Mouse (Mus musculus) brain, embryonic 18.5 days (tissue): ENCODE measurements around the gene Nfatc2.

Experiments used
- DNase-seq: peaks from one replicate; pipeline ENCODE4 v3.0.0-alpha.2; 2012; ENCODE audit warnings: low read depth, low spot score

Gene Nfatc2

GRCm38 (mm10) chr2:168579109-168579508 is 22.3 kb downstream of the Nfatc2 start:
- DNase-seq, result no peak

- DNase-seq, result no peak
Measured at GRCm38 (mm10) chr2:168578132-168578531, 23.3 kb downstream of the Nfatc2 start.

GRCm38 (mm10) chr2:168577381-168577780 is 24.1 kb downstream of the Nfatc2 start:
- DNase-seq, result no peak

GRCm38 (mm10) chr2:168575834-168576233 is 25.6 kb downstream of the Nfatc2 start:
- no peak for DNase-seq

- no peak for DNase-seq
Measured at GRCm38 (mm10) chr2:168574934-168575333, 26.5 kb downstream of the Nfatc2 start.

- no peak for DNase-seq
Measured at GRCm38 (mm10) chr2:168573866-168574265, 27.6 kb downstream of the Nfatc2 start.

GRCm38 (mm10) chr2:168571241-168571640 is 30.2 kb downstream of the Nfatc2 start:
- no peak for DNase-seq

- DNase-seq, result no peak
Measured at GRCm38 (mm10) chr2:168565538-168566253, 35.8 kb downstream of the Nfatc2 start.

GRCm38 (mm10) chr2:168563184-168563583 is 38.3 kb downstream of the Nfatc2 start:
- no peak for DNase-seq

GRCm38 (mm10) chr2:168557035-168557434 is 44.4 kb downstream of the Nfatc2 start:
- DNase-seq, result no peak

GRCm38 (mm10) chr2:168555897-168556670 is 45.4 kb downstream of the Nfatc2 start:
- DNase-seq, result no peak

GRCm38 (mm10) chr2:168553541-168553961 is 47.9 kb downstream of the Nfatc2 start:
- no peak for DNase-seq

GRCm38 (mm10) chr2:168552405-168552804 is 49.1 kb downstream of the Nfatc2 start:
- no peak for DNase-seq

GRCm38 (mm10) chr2:168551218-168551617 is 50.2 kb downstream of the Nfatc2 start:
- DNase-seq, result no peak

GRCm38 (mm10) chr2:168549326-168549725 is 52.1 kb downstream of the Nfatc2 start:
- DNase-seq, result no peak

- DNase-seq, result no peak
Measured at GRCm38 (mm10) chr2:168548008-168548407, 53.4 kb downstream of the Nfatc2 start.

- DNase-seq, result no peak
Measured at GRCm38 (mm10) chr2:168545901-168546557, 55.4 kb downstream of the Nfatc2 start.

- no peak for DNase-seq
Measured at GRCm38 (mm10) chr2:168544102-168544501, 57.4 kb downstream of the Nfatc2 start.

GRCm38 (mm10) chr2:168543026-168543425 is 58.4 kb downstream of the Nfatc2 start:
- no peak for DNase-seq

GRCm38 (mm10) chr2:168541223-168541622 is 60.2 kb downstream of the Nfatc2 start:
- DNase-seq, result no peak

GRCm38 (mm10) chr2:168539594-168540222 is 61.7 kb downstream of the Nfatc2 start:
- DNase-seq, result no peak

GRCm38 (mm10) chr2:168539026-168539425 is 62.4 kb downstream of the Nfatc2 start:
- no peak for DNase-seq
